Mouse (Mus musculus) heart, adult 2 months (tissue): ENCODE measurements at regions not wholly inside any gene's neighbourhood (a gene's known extent, or its start where the extent isn't known, plus 50 kb on each side); places are given as distances from the start of the nearest gene placed in this dataset.

Source experiments
- DNase-seq, 2 experiments: peaks; one replicate each; pipeline ENCODE4 v3.0.0; 2021
- H3K27ac ChIP-seq: fragments of 200-600 bp; 2 replicates; pipeline ENCODE4 v1.8.1; 2022
- H3K27me3 ChIP-seq: fragments of 200-500 bp; 2 replicates; pipeline ENCODE4 v1.6.1; 2012; ENCODE audit warnings: mild to moderate bottlenecking, low read length, inconsistent platforms, mixed read lengths; ENCODE audit not compliant: control insufficient read depth, insufficient read depth
- H3K36me3 ChIP-seq: fragments of 200-500 bp; 2 replicates; pipeline ENCODE4 v1.6.1; 2012; ENCODE audit warnings: low read length, inconsistent platforms; ENCODE audit not compliant: control insufficient read depth, insufficient read depth
- H3K4me1 ChIP-seq: fragments of 200-500 bp; 2 replicates; pipeline ENCODE4 v1.6.1; 2011; ENCODE audit warnings: low read length; ENCODE audit not compliant: control insufficient read depth, insufficient read depth
- H3K4me3 ChIP-seq: fragments of 200-600 bp; 2 replicates; pipeline ENCODE4 v1.8.1; 2022
- H3K79me2 ChIP-seq: fragments of 200-500 bp; replicated peaks from 2 replicates; pipeline ENCODE4 v1.6.1; 2012; ENCODE audit warnings: mild to moderate bottlenecking, inconsistent platforms, low read length, moderate library complexity, mixed read lengths; ENCODE audit not compliant: control insufficient read depth, insufficient read depth
- H3K9ac ChIP-seq: fragments of 200-500 bp; 2 replicates; pipeline ENCODE4 v1.6.1; 2012; ENCODE audit warnings: low read depth, mild to moderate bottlenecking, control low read depth, inconsistent platforms, low read length, mixed read lengths
- CTCF ChIP-seq: fragments of 200-600 bp; IDR thresholded peaks from 2 replicates; pipeline ENCODE4 v1.8.1; 2022; ENCODE audit warnings: antibody characterized with exemption, mild to moderate bottlenecking, moderate library complexity
- EP300 ChIP-seq: fragments of 200-500 bp; IDR thresholded peaks from 2 replicates; pipeline ENCODE4 v1.6.1; 2011; ENCODE audit warnings: low read depth, low read length, control low read depth; ENCODE audit not compliant: insufficient read depth
- POLR2A ChIP-seq: fragments of 200-500 bp; IDR thresholded peaks from 2 replicates; pipeline ENCODE4 v1.6.1; 2011; ENCODE audit warnings: mild to moderate bottlenecking, low read depth, low read length, control low read depth; ENCODE audit not compliant: insufficient read depth
- WGBS: fragments of 180-500 bp; shearing (Covaris S2); methylation state at CpG from one replicate; pipeline ENCODE4 v1.1.7; 2018; 5-methylcytosine and 5-hydroxymethylcytosine counted together
- intact Hi-C: fragments of 180-260 bp; cut with DNase I; formaldehyde crosslinking; loops from one replicate; pipeline ENCODE4 v1.15.1; 2025

GRCm38 (mm10) chr6:52435358-52435757 lies 122.1 kb downstream of the Evx1 start:
- Histone ChIP-seq H3K36me3 (no peaks in the 10 kb centered on the region), H3K4me1 (no peaks in the 10 kb centered on the region; the same call in 1 of the 2 replicates), H3K9ac (no peak overlapping the region), H3K27me3 (no peaks in the 10 kb centered on the region), H3K4me3 (no peak overlapping the region), H3K27ac (no peak overlapping the region), H3K79me2 (no peaks in the 10 kb centered on the region)
- WGBS, result 88% methylated on average over 5 of the region's 5 CpGs
- DNase-seq, result no peak
- TF ChIP-seq POLR2A (no peak), EP300 (no peak), CTCF (no peak)
- intact Hi-C loops, result no loop called here

- Histone ChIP-seq H3K4me1 (no peaks in the 10 kb centered on the region; the same call in 1 of the 2 replicates), H3K27me3 (no peaks in the 10 kb centered on the region), H3K27ac (no peak overlapping the region), H3K36me3 (no peaks in the 10 kb centered on the region), H3K4me3 (no peak overlapping the region), H3K9ac (no peak overlapping the region), H3K79me2 (no peaks in the 10 kb centered on the region)
- TF ChIP-seq EP300 (peak; percentile 74), CTCF (no peak)
- 33% methylated on average over 8 of the region's 8 CpGs for WGBS
- DNase-seq, result peak; percentile 43 to 63
- intact Hi-C loops, result no loop called here
These were observed 125.1 kb downstream of the Evx1 start for GRCm38 (mm10) chr6:52438366-52438765.

DNA sequence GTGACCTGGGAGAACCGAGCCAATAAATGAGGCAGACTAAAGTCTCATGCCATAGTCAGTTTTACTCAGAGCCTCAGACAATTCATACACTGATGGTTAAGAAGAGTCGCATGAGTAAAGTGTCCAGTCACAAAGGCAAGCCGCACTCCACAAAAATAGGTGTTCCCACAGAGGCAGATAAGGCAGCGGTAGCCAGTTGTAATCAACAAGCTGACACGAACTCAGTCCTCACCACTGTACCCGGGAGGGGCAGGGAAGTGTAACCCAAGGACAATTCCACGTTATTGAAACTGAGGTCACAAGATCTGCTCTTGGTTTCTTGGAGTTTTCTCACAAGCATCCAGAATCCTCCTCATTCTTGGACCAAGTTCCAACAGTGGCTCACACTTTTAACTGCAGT lies 125.9 kb downstream of the Evx1 start:
- H3K27ac ChIP-seq, result no peak overlapping the region
- H3K4me1 ChIP-seq, result no peaks in the 10 kb centered on the region; the same call in 1 of the 2 replicates
- WGBS, result 43% methylated on average over 7 of the region's 7 CpGs
- no peaks in the 10 kb centered on the region for H3K27me3 ChIP-seq
- no peaks in the 10 kb centered on the region for H3K79me2 ChIP-seq
- TF ChIP-seq CTCF (no peak), POLR2A (no peak), EP300 (0 out of 2 replicates have a peak, but pooled peaks have one; percentile 32)
- H3K4me3 ChIP-seq, result no peak overlapping the region
- no peaks in the 10 kb centered on the region for H3K36me3 ChIP-seq
- DNase-seq, result no peak
- no peak overlapping the region for H3K9ac ChIP-seq
- intact Hi-C loops, result no loop called here

DNA sequence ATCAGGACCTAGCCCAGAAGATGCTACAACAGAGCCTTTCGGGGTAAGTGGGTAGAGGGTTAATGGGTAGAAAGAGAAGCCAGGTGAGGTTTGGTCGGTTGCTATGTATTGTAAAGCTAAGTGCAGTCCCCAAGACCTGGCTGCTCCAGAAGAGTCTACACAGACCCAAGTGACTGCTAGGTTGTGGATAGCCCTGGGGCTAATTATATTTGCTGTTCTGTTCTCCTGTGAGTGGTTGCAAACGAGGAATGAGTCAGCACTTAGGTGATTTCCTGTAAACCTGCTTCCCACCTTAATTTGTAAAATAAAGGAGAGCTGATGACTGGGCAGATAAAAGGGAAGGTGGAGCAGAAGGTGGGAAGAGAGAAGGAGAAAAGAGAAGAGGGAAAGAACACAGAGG lies 126.9 kb downstream of the Evx1 start:
- WGBS, result 83% methylated on average over 3 of the region's 3 CpGs
- Histone ChIP-seq H3K4me1 (no peaks in the 10 kb centered on the region; the same call in 1 of the 2 replicates), H3K27ac (no peak overlapping the region), H3K36me3 (no peaks in the 10 kb centered on the region), H3K9ac (no peak overlapping the region), H3K27me3 (no peaks in the 10 kb centered on the region), H3K79me2 (no peaks in the 10 kb centered on the region), H3K4me3 (no peak overlapping the region)
- intact Hi-C loops, result no loop called here
- no peak for DNase-seq
- TF ChIP-seq CTCF, result no peak
- TF ChIP-seq POLR2A, result no peak
- no peak for TF ChIP-seq EP300

GRCm38 (mm10) chr6:52443112-52443984 lies 130.1 kb downstream of the Evx1 start:
- no peak for DNase-seq
- Histone ChIP-seq H3K9ac (no peak overlapping the region), H3K4me3 (no peak overlapping the region), H3K27me3 (no peaks in the 10 kb centered on the region), H3K4me1 (no peaks in the 10 kb centered on the region), H3K79me2 (no peaks in the 10 kb centered on the region), H3K27ac (no peak overlapping the region), H3K36me3 (no peaks in the 10 kb centered on the region)
- 52% methylated on average over 24 of the region's 24 CpGs for WGBS
- TF ChIP-seq CTCF (no peak), POLR2A (no peak), EP300 (no peak)
- intact Hi-C loops, result no loop called here

- H3K9ac ChIP-seq, result no peak overlapping the region
- H3K4me3 ChIP-seq, result no peak overlapping the region
- H3K79me2 ChIP-seq, result no peaks in the 10 kb centered on the region
- intact Hi-C loops, result no loop called here
- H3K27ac ChIP-seq, result no peak overlapping the region
- WGBS, result 87% methylated on average over 11 of the region's 11 CpGs
- H3K36me3 ChIP-seq, result no peaks in the 10 kb centered on the region
- no peaks in the 10 kb centered on the region for H3K27me3 ChIP-seq
- TF ChIP-seq POLR2A (no peak), CTCF (no peak), EP300 (no peak)
- DNase-seq, result no peak
- no peaks in the 10 kb centered on the region for H3K4me1 ChIP-seq
These were observed 145.5 kb downstream of the Evx1 start for GRCm38 (mm10) chr6:52458828-52459227.
